Mouse (Mus musculus): Measurements from ENCODE around the gene Pi4kb.
"Not testable (repeated sequence)": the region's sequence is repeated elsewhere in the genome, so short reads cannot be mapped to it uniquely, and the experiment has no call there.

DNA sequence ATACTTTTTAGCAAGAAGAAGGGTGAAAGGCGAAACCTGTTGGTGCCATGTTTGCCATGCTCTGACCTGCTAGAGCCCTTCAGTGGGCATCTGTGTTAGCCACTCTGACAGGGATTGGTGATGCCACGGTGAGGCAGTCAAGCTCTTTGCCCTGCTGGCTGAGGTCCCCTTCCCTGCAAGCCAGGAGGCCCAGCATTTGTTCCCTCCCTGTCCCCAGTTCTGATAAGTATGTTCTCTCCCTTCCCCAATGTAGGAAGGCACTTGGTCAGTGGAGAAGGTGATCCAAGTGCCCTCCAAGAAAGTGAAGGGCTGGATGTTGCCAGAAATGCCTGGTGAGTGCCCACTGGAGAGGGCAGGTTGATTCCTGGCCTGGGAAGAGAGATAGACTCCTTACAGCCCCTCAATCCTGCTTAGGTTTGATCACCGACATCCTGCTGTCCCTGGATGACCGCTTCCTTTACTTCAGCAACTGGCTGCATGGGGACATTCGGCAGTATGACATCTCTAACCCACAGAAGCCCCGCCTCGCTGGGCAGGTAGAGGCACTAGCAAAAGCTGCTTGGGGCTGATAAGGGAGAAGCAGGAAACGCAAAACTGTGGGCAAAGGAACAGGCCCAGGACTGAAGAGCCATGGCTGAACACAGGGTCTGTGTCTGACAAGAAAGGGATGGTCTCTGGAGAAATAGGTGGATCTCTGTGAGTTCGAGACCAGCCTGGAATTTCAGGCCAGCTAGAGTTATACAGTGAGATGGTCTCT is 32.1 kb upstream of the Pi4kb start:
- TF ChIP-seq CTCF (IDR thresholded peaks at IDR 0.05; ENCODE audit: borderline replicate concordance, insufficient read depth, low read depth, low read length); POLR2A (IDR thresholded peaks at IDR 0.05; ENCODE audit: borderline replicate concordance, insufficient read depth, low read length): not testable (repeated sequence)
